Comparison of ENCODE assay signal across 23 mouse cellular contexts in genomic region chr11:88566613-88567606, GRCm38 (mm10).
A peak's percentile ranks its signal among the peaks of the same experiment; 100 is the strongest.
DNase-seq lines count a peak whose midpoint lies in the region; ATAC-seq and TF ChIP-seq lines count a peak whose summit lies in the region.
"Had no signal": no experiment of that assay in that cellular context is flagged by ENCODE, and none has a peak within 500 bp of the region (broad histone marks: within the 10 kb centered on the region; RNA-seq: fewer than 3 reads in every experiment).

No protein-coding gene starts in this region.

- DNase-seq in kidney, adult 8-10 months, result no peak
- DNase-seq in brain, embryonic 14.5 days (ENCODE audit: low read depth), result peak; percentile 56
- no peak for DNase-seq in gastrocnemius, postnatal 36 days
- DNase-seq in lung, postnatal 36 days, result no peak
- DNase-seq in embryo, embryonic 10 days (ENCODE audit: low spot score), result no peak
- DNase-seq: adrenal gland, postnatal 25 days; cerebellum, adult 11-12 months; cerebellum, postnatal 14 days; embryo, embryonic 11 days; gastrocnemius, postnatal 14 days; heart, postnatal 4 days; kidney, adult 9 months; kidney, postnatal 36 days; liver, embryonic 13.5 days; right cerebral cortex, postnatal 25 days had no signal

- 81% methylated on average over 20 of the region's 20 CpGs for WGBS in kidney, embryonic 14.5 days

- peaks cover 10% of the 10 kb centered on the region for H3K4me1 ChIP-seq in kidney, embryonic 14.5 days (ENCODE audit: control insufficient read depth, insufficient read depth, low read length)
- H3K4me1 ChIP-seq: liver, embryonic 13.5 days had no signal

- H3K27ac ChIP-seq in kidney, embryonic 14.5 days (ENCODE audit: low read depth, low read length), result 0 out of 2 replicates have a peak overlapping the region, but pooled peaks have one; percentile 51
- H3K27ac ChIP-seq: heart, embryonic 15.5 days; limb, embryonic 13.5 days; liver, embryonic 13.5 days; lung, embryonic 15.5 days; neural tube, embryonic 15.5 days had no signal

- H3K9ac ChIP-seq in kidney, embryonic 14.5 days (ENCODE audit: low read depth, low read length), result no peak overlapping the region
- H3K9ac ChIP-seq: heart, embryonic 15.5 days; limb, embryonic 13.5 days; liver, embryonic 13.5 days; lung, embryonic 15.5 days; neural tube, embryonic 15.5 days had no signal

- ATAC-seq in kidney, embryonic 14.5 days (ENCODE audit: low FRiP score, low TSS enrichment), result no peak
- peak; percentile 74 for ATAC-seq in CD4-positive, CD25-positive, alpha-beta regulatory T cell, adult 4 months
- ATAC-seq in megakaryocyte-erythroid progenitor cell, adult 5-6 weeks (replicated peaks; ENCODE audit: low FRiP score, low TSS enrichment, poor library complexity, severe bottlenecking), result 0 out of 2 replicates have a peak, but pooled peaks have one; percentile 18

- no peak for TF ChIP-seq CTCF in brain, embryonic 14.5 days (IDR thresholded peaks at IDR 0.05; ENCODE audit: borderline replicate concordance, extremely low read depth, insufficient read depth, insufficient read length)

- peaks cover 9% of the 10 kb centered on the region; the same call in 1 of the 2 replicates for H3K36me3 ChIP-seq in kidney, embryonic 14.5 days (ENCODE audit: control insufficient read depth, insufficient read depth, low read length)
- H3K36me3 ChIP-seq: heart, embryonic 15.5 days; liver, embryonic 13.5 days; lung, embryonic 15.5 days; neural tube, embryonic 15.5 days had no signal

- no peaks in the 10 kb centered on the region for H3K9me3 ChIP-seq in kidney, embryonic 14.5 days (ENCODE audit: control insufficient read depth, low read length)
- H3K9me3 ChIP-seq: G1E; heart, embryonic 15.5 days; limb, embryonic 13.5 days; liver, embryonic 13.5 days; lung, embryonic 15.5 days; neural tube, embryonic 15.5 days had no signal

- no peak overlapping the region for H3K4me2 ChIP-seq in kidney, embryonic 14.5 days (replicated peaks; ENCODE audit: low read depth, low read length)
- H3K4me2 ChIP-seq: heart, embryonic 15.5 days; limb, embryonic 13.5 days; liver, embryonic 13.5 days; lung, embryonic 15.5 days; neural tube, embryonic 15.5 days had no signal

- intact Hi-C loops in gastrocnemius, postnatal 36 days (cut with DNase I), result loop anchor here (5.0 kb wide), 1 partner anchor 45 kb away; no protein-coding TSS in a partner anchor

- H3K4me3 ChIP-seq in kidney, embryonic 14.5 days (ENCODE audit: low read length), result no peak overlapping the region
- H3K4me3 ChIP-seq: heart, embryonic 15.5 days; limb, embryonic 13.5 days; liver, embryonic 13.5 days; lung, embryonic 15.5 days; neural tube, embryonic 15.5 days had no signal

- TF ChIP-seq POLR2A in brain, embryonic 14.5 days (IDR thresholded peaks at IDR 0.05; ENCODE audit: borderline replicate concordance, extremely low read depth, insufficient read depth, insufficient read length, poor library complexity, severe bottlenecking), result no peak

- H3K27me3 ChIP-seq in kidney, embryonic 14.5 days (ENCODE audit: control insufficient read depth, insufficient read depth, low read length), result no peaks in the 10 kb centered on the region
- H3K27me3 ChIP-seq: heart, embryonic 15.5 days; liver, embryonic 13.5 days; lung, embryonic 15.5 days; neural tube, embryonic 15.5 days had no signal
